Mouse (Mus musculus) liver, embryonic 11.5 days (tissue): ENCODE measurements around the gene Ahcyl2. TPM values are rescaled to one million over a fixed set of nuclear protein-coding genes. Genes with fewer than 3 reads are reported as not detected.

Experiments
- ATAC-seq: fragments of 200-750 bp; cut with Nextera tagmentation; replicated peaks from 2 replicates; pipeline ENCODE4 v1.8.0; 2017; ENCODE audit warnings: moderate number of reproducible peaks, mild to moderate bottlenecking, moderate TSS enrichment, moderate library complexity; ENCODE audit not compliant: low FRiP score
- DNase-seq: peaks from one replicate; pipeline ENCODE4 v3.0.0-alpha.2; 2017; ENCODE audit warnings: low spot score
- H3K27ac ChIP-seq: fragments of 300-500 bp; sonication (generic); 2 replicates; pipeline ENCODE4 v1.5.1; 2014; ENCODE audit warnings: mild to moderate bottlenecking, low read depth, low read length, control low read depth
- H3K27me3 ChIP-seq: fragments of 300-500 bp; sonication (generic); replicated peaks from 2 replicates; pipeline ENCODE4 v1.6.1; 2014; ENCODE audit warnings: low read length, mixed read lengths; ENCODE audit not compliant: control insufficient read depth, insufficient read depth
- H3K36me3 ChIP-seq: fragments of 300-500 bp; sonication (generic); 2 replicates; pipeline ENCODE4 v1.6.1; 2014; ENCODE audit warnings: mild to moderate bottlenecking, low read length, moderate library complexity, mixed read lengths; ENCODE audit not compliant: control insufficient read depth, insufficient read depth
- H3K4me1 ChIP-seq: fragments of 300-500 bp; sonication (generic); replicated peaks from 2 replicates; pipeline ENCODE4 v1.6.1; 2014; ENCODE audit warnings: low read length, mixed read lengths; ENCODE audit not compliant: control insufficient read depth, insufficient read depth
- H3K4me2 ChIP-seq: fragments of 300-500 bp; sonication (generic); 2 replicates; pipeline ENCODE4 v1.6.1; 2014; ENCODE audit warnings: mild to moderate bottlenecking, control low read depth, moderate library complexity
- H3K4me3 ChIP-seq: fragments of 300-500 bp; sonication (generic); 2 replicates; pipeline ENCODE4 v1.5.1; 2014; ENCODE audit warnings: low read depth, low read length, control low read depth
- H3K9ac ChIP-seq: fragments of 300-500 bp; sonication (generic); 2 replicates; pipeline ENCODE4 v1.6.1; 2014; ENCODE audit warnings: low read depth, low read length, control low read depth
- H3K9me3 ChIP-seq: fragments of 300-500 bp; sonication (generic); 2 replicates; pipeline ENCODE4 v1.6.1; 2016; ENCODE audit warnings: low read length, inconsistent platforms, mixed read lengths; ENCODE audit not compliant: control insufficient read depth
- WGBS: fragments of 180-500 bp; shearing (Covaris S2); extraction: QIAGEN DNeasy Blood & Tissue Kit; methylation state at CpG from one replicate; pipeline ENCODE4 v1.1.7; 2014; 5-methylcytosine and 5-hydroxymethylcytosine counted together
- polyA plus RNA-seq: library from polyadenylated mRNA; unstranded; fragments of >200 nt; fragmentation: Nextera tagmentation; extraction: Ambion mirVana; gene quantifications from 2 replicates; pipeline ENCODE4 v1.2.1, GENCODE M21; 2014

Gene Ahcyl2
- polyA plus RNA-seq, 1 experiment from 2014 or later: 12.0 TPM

DNA sequence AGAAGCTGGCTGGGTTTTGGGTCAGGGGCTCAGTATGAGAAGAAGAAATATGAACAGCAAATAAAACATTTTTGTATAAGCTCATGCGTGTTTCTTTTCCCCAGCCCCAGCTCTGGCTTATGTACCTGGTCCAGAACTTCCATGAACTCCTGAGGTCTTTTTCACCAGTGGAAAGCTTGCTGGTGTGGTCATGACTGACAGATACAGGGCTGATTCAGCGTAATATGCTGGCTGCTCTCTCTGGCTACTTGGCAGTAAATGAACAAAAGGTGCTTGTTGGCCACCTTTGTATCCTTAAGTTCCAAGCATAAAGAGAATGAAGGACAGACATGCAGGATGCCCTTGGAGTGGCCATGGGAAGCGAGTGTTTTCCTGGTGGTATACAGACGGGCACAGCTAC lies 6.5 kb upstream of the Ahcyl2 start:
- H3K9ac ChIP-seq: no peak overlapping the region
- no peak for ATAC-seq

DNA sequence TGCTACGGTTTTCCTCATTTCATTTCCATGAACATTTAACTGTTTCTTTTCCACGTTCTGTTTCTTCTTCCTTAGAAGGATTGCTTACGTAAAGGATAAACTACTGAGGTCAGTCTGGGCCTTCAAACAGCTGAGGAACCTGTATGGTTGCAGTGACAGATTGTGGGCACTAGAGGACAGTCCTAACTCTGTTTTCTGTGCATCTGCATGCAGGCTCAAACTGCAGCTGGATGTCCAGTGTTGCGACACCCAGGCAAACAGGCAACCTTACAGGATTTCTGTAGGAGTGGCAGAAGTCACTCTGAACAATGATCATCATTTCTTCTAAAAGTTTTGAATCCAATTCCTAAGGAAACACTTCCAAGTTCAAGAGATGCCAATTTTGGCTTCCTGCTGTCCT lies 5.3 kb upstream of the Ahcyl2 start:
- Histone ChIP-seq H3K4me1 (no peaks in the 10 kb centered on the region), H3K27me3 (no peaks in the 10 kb centered on the region), H3K4me2 (no peak overlapping the region), H3K27ac (no peak overlapping the region), H3K4me3 (no peak overlapping the region), H3K36me3 (no peaks in the 10 kb centered on the region; the same call in 1 of the 2 replicates), H3K9me3 (no peaks in the 10 kb centered on the region), H3K9ac (no peak overlapping the region)
- 56% methylated on average over 4 of the region's 4 CpGs for WGBS
- no peak for ATAC-seq
- DNase-seq: no peak

More for the DNA sequence above, 6.5 kb upstream of the Ahcyl2 start:
- Histone ChIP-seq H3K4me2 (no peak overlapping the region), H3K4me3 (no peak overlapping the region), H3K36me3 (no peaks in the 10 kb centered on the region; the same call in 1 of the 2 replicates), H3K4me1 (no peaks in the 10 kb centered on the region), H3K27me3 (no peaks in the 10 kb centered on the region), H3K9me3 (no peaks in the 10 kb centered on the region), H3K27ac (no peak overlapping the region)
- 86% methylated on average over 4 of the region's 4 CpGs for WGBS
- no peak for DNase-seq

DNA sequence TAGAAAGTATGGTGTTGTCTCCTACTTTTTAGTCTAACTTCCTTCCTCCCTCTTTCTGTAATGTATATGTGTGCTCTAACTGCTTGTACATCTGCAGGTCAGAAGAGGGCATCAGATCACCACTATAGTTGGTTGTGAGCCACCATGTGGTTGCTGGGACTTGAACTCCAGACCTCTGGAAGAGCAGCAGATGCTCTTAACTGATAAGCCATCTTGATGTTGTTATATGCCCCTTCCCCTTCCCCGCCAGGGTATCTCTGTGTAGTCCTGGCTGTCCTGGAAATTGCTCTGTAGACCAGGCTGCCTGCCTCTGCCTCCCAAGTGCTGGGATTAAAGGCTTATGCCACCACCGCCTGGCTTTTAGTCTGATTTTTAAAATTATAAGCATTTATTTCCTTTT lies 937 bp upstream of the Ahcyl2 start:
- WGBS: 85% methylated on average over 2 of the region's 2 CpGs
- H3K9ac ChIP-seq: no peak overlapping the region
- no peak for ATAC-seq
- no peaks in the 10 kb centered on the region for H3K9me3 ChIP-seq
- no peak overlapping the region for H3K4me3 ChIP-seq
- DNase-seq: no peak
- H3K36me3 ChIP-seq: no peaks in the 10 kb centered on the region
- no peaks in the 10 kb centered on the region for H3K27me3 ChIP-seq
- H3K4me1 ChIP-seq: peaks cover 7% of the 10 kb centered on the region; the same call in 1 of the 2 replicates
- H3K4me2 ChIP-seq: no peak overlapping the region
- no peak overlapping the region for H3K27ac ChIP-seq

DNA sequence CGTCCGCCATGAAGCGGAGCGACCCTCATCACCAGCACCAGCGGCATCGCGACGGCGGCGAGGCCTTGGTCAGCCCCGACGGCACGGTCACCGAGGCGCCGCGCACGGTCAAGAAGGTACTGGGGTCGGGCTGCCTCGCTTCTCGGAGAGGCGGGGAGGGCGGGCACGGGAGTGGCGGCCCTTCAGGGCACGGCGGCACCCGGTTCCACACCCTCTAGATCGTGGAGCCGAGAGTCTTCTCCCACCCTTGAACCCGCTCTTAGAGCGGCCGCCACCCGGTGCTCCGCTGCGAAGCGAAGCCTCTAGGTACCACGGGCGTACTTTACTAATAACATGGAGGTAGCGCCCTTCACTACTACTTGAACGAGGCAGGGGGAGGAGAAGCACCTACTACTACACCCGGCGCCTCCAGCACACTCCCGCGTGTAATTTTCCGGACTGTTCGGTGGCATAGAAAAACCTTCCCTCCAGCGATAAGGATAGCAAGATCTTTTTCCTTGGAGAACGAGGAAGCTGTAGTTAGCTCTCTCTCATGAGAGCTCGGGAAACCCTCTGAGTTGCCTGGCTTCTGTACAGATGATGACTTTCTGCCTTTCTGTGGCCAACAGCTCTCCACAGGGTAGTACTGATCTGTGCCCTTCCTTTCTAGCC lies 1.1 kb downstream of the Ahcyl2 start:
- Histone ChIP-seq H3K27me3 (no peaks in the 10 kb centered on the region), H3K4me2 (peak overlapping the region; percentile 82), H3K4me3 (peak overlapping the region; percentile 93), H3K27ac (peak overlapping the region; percentile 70), H3K4me1 (peaks cover 7% of the 10 kb centered on the region; the same call in 1 of the 2 replicates), H3K36me3 (no peaks in the 10 kb centered on the region), H3K9me3 (no peaks in the 10 kb centered on the region), H3K9ac (peak overlapping the region; percentile 85)
- DNase-seq (peak; percentile 67), ATAC-seq (peak; percentile 56)
- WGBS: under 1% methylated on average over 50 of the region's 50 CpGs

DNA sequence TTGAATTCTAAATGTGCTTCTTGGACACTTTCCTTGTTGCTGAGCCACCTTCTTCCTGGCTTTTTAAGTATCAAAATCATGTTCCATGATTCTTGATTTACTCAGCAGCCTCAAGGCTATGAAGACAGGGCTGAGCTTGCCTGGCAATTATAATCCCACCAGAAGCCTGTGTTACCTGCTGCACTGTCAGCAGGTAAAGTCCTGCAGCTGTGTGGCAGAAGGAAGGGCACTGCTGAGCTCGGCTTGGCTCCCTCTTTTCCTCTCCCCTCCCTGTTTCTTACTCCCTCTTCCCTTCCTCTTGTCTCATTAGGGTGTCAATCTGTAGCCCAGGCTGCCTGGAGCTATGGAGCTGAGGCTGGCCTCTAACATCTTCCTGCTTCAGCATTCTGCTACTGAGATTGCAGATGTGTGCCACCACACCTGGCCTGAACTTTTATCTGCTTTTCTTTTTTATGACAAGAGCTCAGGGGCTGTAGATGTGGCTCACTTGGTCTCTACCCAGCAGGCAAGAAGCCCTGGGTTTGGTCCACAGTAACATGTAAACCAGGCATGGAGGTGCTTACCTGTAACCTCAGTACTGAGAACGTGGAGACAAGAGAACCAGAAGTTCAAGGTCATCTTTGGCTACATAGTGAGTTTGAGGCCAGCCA lies 3.0 kb downstream of the Ahcyl2 start:
- H3K36me3 ChIP-seq: no peaks in the 10 kb centered on the region
- no peaks in the 10 kb centered on the region for H3K9me3 ChIP-seq
- no peak overlapping the region for H3K4me3 ChIP-seq
- ATAC-seq: no peak
- H3K9ac ChIP-seq: no peak overlapping the region
- H3K27me3 ChIP-seq: no peaks in the 10 kb centered on the region
- 59% methylated on average over 2 of the region's 2 CpGs for WGBS
- DNase-seq: no peak
- peaks cover 9% of the 10 kb centered on the region for H3K4me1 ChIP-seq
- H3K4me2 ChIP-seq: no peak overlapping the region
- no peak overlapping the region for H3K27ac ChIP-seq

DNA sequence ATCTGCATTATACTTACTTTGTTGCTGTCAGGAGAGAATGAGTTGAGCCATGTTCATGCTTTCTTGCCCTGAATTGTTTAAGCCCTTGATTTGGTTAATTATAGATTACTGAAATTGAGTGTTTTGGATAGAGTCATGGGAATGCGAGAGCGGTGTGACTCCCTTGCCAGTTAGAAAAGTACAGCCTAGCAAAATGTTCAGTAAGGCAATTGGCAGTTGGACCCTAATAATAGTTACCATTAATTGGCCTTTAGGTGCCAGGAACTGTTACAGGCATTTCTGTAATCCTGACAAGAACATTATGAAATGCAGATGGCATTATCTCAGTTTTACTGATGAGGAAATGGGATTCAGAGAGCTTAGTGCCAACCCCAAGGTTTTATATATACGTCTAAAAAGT lies 4.4 kb downstream of the Ahcyl2 start:
- H3K27me3 ChIP-seq: no peaks in the 10 kb centered on the region
- no peak for ATAC-seq
- H3K9ac ChIP-seq: no peak overlapping the region
- no peak overlapping the region for H3K27ac ChIP-seq
- peaks cover 16% of the 10 kb centered on the region for H3K4me1 ChIP-seq
- no peak for DNase-seq
- H3K4me2 ChIP-seq: no peak overlapping the region
- no peaks in the 10 kb centered on the region for H3K36me3 ChIP-seq
- no peaks in the 10 kb centered on the region for H3K9me3 ChIP-seq
- WGBS: 90% methylated on average over 3 of the region's 3 CpGs
- H3K4me3 ChIP-seq: no peak overlapping the region

DNA sequence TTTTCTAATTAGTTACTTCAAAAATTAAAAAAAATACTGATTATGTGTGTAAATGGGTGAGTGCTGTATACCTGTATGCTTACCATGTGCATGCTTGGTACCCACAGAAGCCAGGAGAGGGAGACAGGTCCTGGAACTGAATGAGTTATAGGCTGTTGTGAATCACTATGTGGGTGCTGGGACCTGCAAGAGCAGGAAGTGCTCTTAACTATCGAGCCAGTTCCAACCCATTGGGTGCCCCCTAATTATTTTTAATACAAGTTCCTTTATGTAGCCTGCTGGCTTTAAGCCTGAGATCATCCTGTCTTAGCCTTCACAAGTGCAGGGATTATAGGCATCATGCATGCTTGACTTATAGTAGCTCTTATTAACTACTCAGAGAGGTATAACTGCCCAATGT lies 6.3 kb downstream of the Ahcyl2 start:
- Histone ChIP-seq H3K27ac (no peak overlapping the region), H3K27me3 (no peaks in the 10 kb centered on the region), H3K4me3 (no peak overlapping the region), H3K9me3 (no peaks in the 10 kb centered on the region), H3K36me3 (no peaks in the 10 kb centered on the region), H3K9ac (no peak overlapping the region), H3K4me2 (no peak overlapping the region), H3K4me1 (peaks cover 16% of the 10 kb centered on the region)
- no peak for ATAC-seq
- 79% methylated on average over 1 of the region's 1 CpGs for WGBS
- no peak for DNase-seq

DNA sequence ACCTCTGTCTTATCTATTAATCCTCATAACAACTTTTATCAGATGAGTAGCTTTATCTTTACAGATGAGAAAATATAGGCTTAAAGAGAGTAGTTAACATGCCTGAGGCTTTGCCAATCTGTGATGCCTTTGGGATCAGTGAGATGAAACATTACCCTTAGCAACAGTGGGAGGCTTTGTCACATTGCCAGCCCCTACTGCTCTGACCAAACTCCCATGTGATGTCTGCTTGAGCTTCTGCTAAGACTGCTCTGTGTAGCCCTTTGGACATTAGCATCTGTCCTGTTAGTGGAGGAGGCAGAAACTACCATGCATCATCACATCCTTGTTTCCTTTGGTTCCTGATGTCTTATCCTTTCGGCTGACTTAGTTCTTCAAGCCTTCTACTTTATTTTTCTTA lies 7.8 kb downstream of the Ahcyl2 start:
- 82% methylated on average over 1 of the region's 1 CpGs for WGBS
- Histone ChIP-seq H3K4me3 (no peak overlapping the region), H3K36me3 (no peaks in the 10 kb centered on the region), H3K4me2 (no peak overlapping the region), H3K9ac (no peak overlapping the region), H3K4me1 (peaks cover 12% of the 10 kb centered on the region), H3K27me3 (no peaks in the 10 kb centered on the region), H3K27ac (no peak overlapping the region), H3K9me3 (no peaks in the 10 kb centered on the region)
- DNase-seq (no peak), ATAC-seq (no peak)
